Mouse (Mus musculus) neural tube, embryonic 15.5 days (tissue): ENCODE data around the gene Acsf2. TPM values are rescaled to one million over a fixed set of nuclear protein-coding genes. Genes with fewer than 3 reads are reported as not detected.

Experiments
- ATAC-seq: fragments of 200-750 bp; cut with Nextera tagmentation; 2 replicates; pipeline ENCODE4 v1.8.0; 2017; ENCODE audit warnings: mild to moderate bottlenecking, moderate TSS enrichment, moderate library complexity; ENCODE audit not compliant: low FRiP score
- H3K27ac ChIP-seq: fragments of 300-500 bp; sonication (generic); replicated peaks from 2 replicates; pipeline ENCODE4 v1.5.1; 2015; ENCODE audit warnings: mild to moderate bottlenecking, inconsistent platforms
- H3K27me3 ChIP-seq: fragments of 300-500 bp; sonication (generic); replicated peaks from 2 replicates; pipeline ENCODE4 v1.6.1; 2015; ENCODE audit warnings: inconsistent platforms
- H3K36me3 ChIP-seq: fragments of 300-500 bp; sonication (generic); 2 replicates; pipeline ENCODE4 v1.6.1; 2015; ENCODE audit warnings: inconsistent platforms
- H3K4me1 ChIP-seq: fragments of 300-500 bp; sonication (generic); 2 replicates; pipeline ENCODE4 v1.6.1; 2015; ENCODE audit warnings: inconsistent platforms
- H3K4me2 ChIP-seq: fragments of 300-500 bp; sonication (generic); 2 replicates; pipeline ENCODE4 v1.6.1; 2015; ENCODE audit warnings: inconsistent platforms, mild to moderate bottlenecking, moderate library complexity
- H3K4me3 ChIP-seq: fragments of 300-500 bp; sonication (generic); replicated peaks from 2 replicates; pipeline ENCODE4 v1.5.1; 2015; ENCODE audit warnings: mild to moderate bottlenecking, inconsistent platforms
- H3K9ac ChIP-seq: fragments of 300-500 bp; sonication (generic); replicated peaks from 2 replicates; pipeline ENCODE4 v1.6.1; 2015; ENCODE audit warnings: mild to moderate bottlenecking, inconsistent platforms
- H3K9me3 ChIP-seq: fragments of 300-500 bp; sonication (generic); replicated peaks from 2 replicates; pipeline ENCODE4 v1.6.1; 2016; ENCODE audit warnings: inconsistent platforms
- WGBS: fragments of 180-500 bp; shearing (Covaris S2); methylation state at CpG from one replicate; pipeline ENCODE4 v1.1.7; 2015; ENCODE audit warnings: mixed read lengths; 5-methylcytosine and 5-hydroxymethylcytosine counted together
- polyA plus RNA-seq: library from polyadenylated mRNA; unstranded; fragments of >200 nt; fragmentation: Nextera tagmentation; extraction: Ambion mirVana; gene quantifications from 2 replicates; pipeline ENCODE4 v1.2.1, GENCODE M21; 2015

Acsf2 gene
- polyA plus RNA-seq, 1 experiment from 2014 or later: 1.1 TPM

DNA sequence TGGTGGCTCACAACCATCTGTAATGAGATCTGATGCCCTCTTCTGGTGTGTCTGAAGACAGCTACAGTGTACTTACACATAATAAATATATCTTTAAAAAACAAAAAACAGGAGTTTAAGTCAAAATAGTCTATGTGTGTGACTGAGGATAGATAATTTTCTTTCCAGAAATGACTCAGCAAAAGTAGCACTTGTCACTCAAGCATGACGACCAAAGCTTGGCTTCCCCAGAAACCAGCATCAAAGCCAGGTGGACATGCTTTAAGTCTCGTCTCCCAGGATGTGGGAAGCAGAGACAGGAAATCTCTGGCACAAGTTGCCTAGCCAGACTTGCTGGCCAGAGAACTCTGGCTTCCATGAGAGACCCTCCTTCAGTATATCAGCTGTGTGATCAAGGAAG, 20.5 kb upstream of the Acsf2 start:
- Histone ChIP-seq H3K4me1 (no peaks in the 10 kb centered on the region), H3K4me3 (no peak overlapping the region), H3K9me3 (no peaks in the 10 kb centered on the region), H3K27ac (no peak overlapping the region), H3K9ac (no peak overlapping the region), H3K27me3 (no peaks in the 10 kb centered on the region), H3K36me3 (no peaks in the 10 kb centered on the region), H3K4me2 (no peak overlapping the region)
- 84% methylated on average over 2 of the region's 2 CpGs for WGBS
- no peak for ATAC-seq

DNA sequence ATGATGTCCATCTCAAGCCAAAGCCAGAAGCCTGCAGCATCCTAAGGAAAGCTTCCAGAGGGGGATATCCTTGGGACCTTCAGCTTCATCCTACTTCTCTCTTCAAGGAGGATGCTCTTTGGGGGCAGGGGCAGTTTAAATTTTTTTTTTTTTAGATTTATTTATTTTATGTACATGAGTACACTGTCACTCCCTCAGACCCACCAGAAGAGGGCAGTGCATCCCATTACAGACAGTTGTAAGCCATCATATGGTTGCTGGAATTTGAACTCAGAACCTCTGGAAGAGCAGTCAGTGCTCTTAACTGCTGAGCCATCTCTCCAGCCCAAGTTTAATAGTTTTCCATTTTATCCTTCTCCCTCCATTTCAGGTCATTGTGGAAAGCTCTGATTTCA, 19.8 kb upstream of the Acsf2 start:
- Histone ChIP-seq H3K9me3 (no peaks in the 10 kb centered on the region), H3K27me3 (no peaks in the 10 kb centered on the region), H3K9ac (no peak overlapping the region), H3K4me2 (no peak overlapping the region), H3K36me3 (no peaks in the 10 kb centered on the region), H3K4me1 (no peaks in the 10 kb centered on the region), H3K4me3 (no peak overlapping the region), H3K27ac (no peak overlapping the region)
- no peak for ATAC-seq

GRCm38 (mm10) chr11:94620766-94621457, 19.2 kb upstream of the Acsf2 start:
- H3K9ac ChIP-seq: no peak overlapping the region
- 53% methylated on average over 6 of the region's 6 CpGs for WGBS

DNA sequence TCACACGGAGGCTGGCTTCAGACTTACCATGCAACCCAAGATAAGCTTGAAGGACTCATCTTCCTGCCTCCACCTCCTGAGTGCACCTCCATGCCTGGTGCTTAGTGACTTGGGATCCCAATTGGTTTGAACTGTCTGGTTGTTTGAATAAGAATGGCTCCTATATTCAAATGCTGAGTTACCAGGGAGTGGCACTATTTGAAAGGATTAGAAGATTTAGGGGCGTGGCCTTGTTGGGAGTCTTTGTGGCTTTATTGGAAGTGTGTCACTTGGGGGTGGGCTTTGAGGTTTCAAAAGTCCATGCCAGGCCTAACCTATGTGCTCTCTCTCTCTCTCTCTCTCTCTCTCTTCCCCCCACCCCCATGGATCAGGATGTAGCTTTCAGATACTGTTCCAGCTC, 16.0 kb upstream of the Acsf2 start:
- Histone ChIP-seq H3K9me3 (no peaks in the 10 kb centered on the region), H3K36me3 (no peaks in the 10 kb centered on the region), H3K9ac (no peak overlapping the region), H3K27me3 (0 out of 2 replicates have a peak, but pooled peaks cover 3% of the 10 kb centered on the region), H3K27ac (no peak overlapping the region), H3K4me3 (no peak overlapping the region), H3K4me2 (no peak overlapping the region), H3K4me1 (no peaks in the 10 kb centered on the region)
- WGBS: 96% methylated on average over 2 of the region's 2 CpGs
- no peak for ATAC-seq

More at GRCm38 (mm10) chr11:94620766-94621457, 19.2 kb upstream of the Acsf2 start:
- no peak overlapping the region for H3K4me2 ChIP-seq
- H3K36me3 ChIP-seq: no peaks in the 10 kb centered on the region
- H3K4me1 ChIP-seq: no peaks in the 10 kb centered on the region
- no peaks in the 10 kb centered on the region for H3K27me3 ChIP-seq
- no peak for ATAC-seq
- H3K9me3 ChIP-seq: no peaks in the 10 kb centered on the region
- no peak overlapping the region for H3K4me3 ChIP-seq
- H3K27ac ChIP-seq: no peak overlapping the region

- 42% methylated on average over 4 of the region's 4 CpGs for WGBS
- ATAC-seq: no peak
Observed at GRCm38 (mm10) chr11:94615494-94615893, 13.8 kb upstream of the Acsf2 start.

GRCm38 (mm10) chr11:94614603-94615002, 12.9 kb upstream of the Acsf2 start:
- Histone ChIP-seq H3K27me3 (0 out of 2 replicates have a peak, but pooled peaks cover 3% of the 10 kb centered on the region), H3K36me3 (no peaks in the 10 kb centered on the region), H3K4me1 (no peaks in the 10 kb centered on the region), H3K9ac (no peak overlapping the region), H3K9me3 (no peaks in the 10 kb centered on the region), H3K4me2 (no peak overlapping the region), H3K27ac (no peak overlapping the region), H3K4me3 (no peak overlapping the region)
- no peak for ATAC-seq
- 77% methylated on average over 4 of the region's 4 CpGs for WGBS

More at GRCm38 (mm10) chr11:94615494-94615893, 13.8 kb upstream of the Acsf2 start:
- Histone ChIP-seq H3K36me3 (no peaks in the 10 kb centered on the region), H3K4me2 (no peak overlapping the region), H3K27me3 (0 out of 2 replicates have a peak, but pooled peaks cover 3% of the 10 kb centered on the region), H3K9ac (no peak overlapping the region), H3K4me1 (no peaks in the 10 kb centered on the region), H3K27ac (no peak overlapping the region), H3K9me3 (no peaks in the 10 kb centered on the region), H3K4me3 (no peak overlapping the region)

- H3K27me3 ChIP-seq: 0 out of 2 replicates have a peak, but pooled peaks cover 3% of the 10 kb centered on the region
- ATAC-seq: peak; percentile 61; the same call in 1 of the 2 replicates
- H3K27ac ChIP-seq: no peak overlapping the region
- no peaks in the 10 kb centered on the region for H3K36me3 ChIP-seq
- H3K4me3 ChIP-seq: no peak overlapping the region
- 49% methylated on average over 4 of the region's 4 CpGs for WGBS
- no peaks in the 10 kb centered on the region for H3K4me1 ChIP-seq
- no peaks in the 10 kb centered on the region for H3K9me3 ChIP-seq
- H3K9ac ChIP-seq: no peak overlapping the region
- no peak overlapping the region for H3K4me2 ChIP-seq
Observed at GRCm38 (mm10) chr11:94610744-94611740, 9.4 kb upstream of the Acsf2 start.

- Histone ChIP-seq H3K4me2 (peak overlapping the region; percentile 78), H3K9ac (no peak overlapping the region), H3K4me1 (peaks cover 12% of the 10 kb centered on the region), H3K36me3 (no peaks in the 10 kb centered on the region), H3K27ac (no peak overlapping the region), H3K4me3 (no peak overlapping the region), H3K27me3 (peaks cover 11% of the 10 kb centered on the region), H3K9me3 (no peaks in the 10 kb centered on the region)
- ATAC-seq: no peak
- WGBS: 71% methylated on average over 11 of the region's 11 CpGs
Observed at GRCm38 (mm10) chr11:94602356-94602955, 785 bp upstream of the Acsf2 start.

GRCm38 (mm10) chr11:94600447-94600846, 1.2 kb downstream of the Acsf2 start:
- WGBS: 94% methylated on average over 7 of the region's 7 CpGs
- no peaks in the 10 kb centered on the region for H3K9me3 ChIP-seq
- H3K4me2 ChIP-seq: peak overlapping the region; percentile 78; the same call in 1 of the 2 replicates

DNA sequence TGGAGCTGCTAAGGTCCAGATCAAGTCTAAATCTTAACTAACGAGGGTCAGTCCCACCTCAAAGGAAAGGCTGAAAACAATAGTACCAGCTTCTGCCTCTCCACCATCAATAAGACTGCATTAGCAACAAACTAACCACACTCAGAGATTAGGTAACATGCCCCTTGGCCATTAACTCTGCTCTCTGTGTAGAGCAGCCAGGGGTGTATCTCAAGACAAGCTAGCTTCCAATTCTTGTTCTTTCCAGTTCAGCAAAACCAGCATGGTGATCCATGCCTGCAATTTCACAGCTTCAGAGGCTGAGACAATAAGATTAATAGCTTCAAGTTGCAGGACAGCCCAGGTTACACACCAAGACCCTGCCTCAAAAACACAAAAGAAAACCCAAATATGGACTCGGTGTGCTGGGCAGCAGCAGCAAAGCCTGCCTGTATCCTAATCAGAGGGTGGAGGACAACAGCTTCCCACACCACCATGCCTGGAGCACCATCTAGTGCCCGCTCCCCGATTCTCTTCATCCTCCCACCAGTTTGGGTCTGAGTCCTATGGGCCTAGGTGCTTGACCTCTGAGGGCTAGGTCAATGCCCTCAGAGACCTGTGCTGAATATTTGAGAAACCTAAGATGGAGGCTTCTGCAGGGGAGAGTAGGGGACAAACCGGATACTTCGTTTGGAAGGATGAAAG, 3.1 kb downstream of the Acsf2 start:
- Histone ChIP-seq H3K9me3 (no peaks in the 10 kb centered on the region), H3K4me1 (peaks cover 12% of the 10 kb centered on the region), H3K9ac (no peak overlapping the region), H3K4me3 (no peak overlapping the region), H3K27me3 (peaks cover 11% of the 10 kb centered on the region), H3K27ac (no peak overlapping the region), H3K36me3 (no peaks in the 10 kb centered on the region), H3K4me2 (no peak overlapping the region)
- no peak for ATAC-seq
- 79% methylated on average over 6 of the region's 6 CpGs for whole genome bisulfite sequencing

More at GRCm38 (mm10) chr11:94600447-94600846, 1.2 kb downstream of the Acsf2 start:
- peaks cover 12% of the 10 kb centered on the region for H3K4me1 ChIP-seq
- no peak overlapping the region for H3K27ac ChIP-seq
- H3K36me3 ChIP-seq: no peaks in the 10 kb centered on the region
- H3K27me3 ChIP-seq: peaks cover 11% of the 10 kb centered on the region
- ATAC-seq: no peak
- no peak overlapping the region for H3K9ac ChIP-seq
- no peak overlapping the region for H3K4me3 ChIP-seq

DNA sequence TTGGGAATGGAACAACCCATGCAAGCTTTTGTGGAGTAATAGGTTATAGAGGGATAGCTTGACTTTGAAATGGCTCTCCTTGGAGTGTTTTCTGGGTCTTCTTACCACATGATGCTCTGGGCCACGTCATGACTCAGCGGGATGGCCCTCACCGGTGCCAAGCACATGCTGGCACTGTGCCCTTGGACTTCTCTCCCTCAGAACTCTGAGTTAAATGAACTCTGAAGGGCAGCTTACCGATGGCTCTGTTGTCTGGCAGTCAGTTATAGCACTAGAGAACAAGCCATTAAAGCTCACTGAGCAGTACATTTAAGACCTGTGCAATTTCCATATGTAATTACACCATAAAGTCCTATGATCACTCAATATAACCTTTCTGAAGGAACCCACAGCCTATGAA, 4.4 kb downstream of the Acsf2 start:
- Histone ChIP-seq H3K4me2 (no peak overlapping the region), H3K27ac (no peak overlapping the region), H3K36me3 (no peaks in the 10 kb centered on the region), H3K27me3 (peaks cover 11% of the 10 kb centered on the region), H3K9ac (no peak overlapping the region), H3K9me3 (no peaks in the 10 kb centered on the region), H3K4me3 (no peak overlapping the region), H3K4me1 (peaks cover 11% of the 10 kb centered on the region)
- no peak for ATAC-seq
- WGBS: 52% methylated on average over 4 of the region's 4 CpGs
